Mouse (Mus musculus) urinary bladder, postnatal 36 days (tissue): ENCODE data around the gene Efemp2.
"Not testable (repeated sequence)": the region's sequence is repeated elsewhere in the genome, so short reads cannot be mapped to it uniquely, and the experiment has no call there.

ENCODE experiments used
- DNase-seq, 2 experiments: peaks; one replicate each; pipeline ENCODE4 v3.0.0; 2022; ENCODE audit warnings: low spot score in 2 of 2, mixed read lengths in 1 of 2

Gene Efemp2

GRCm38 (mm10) chr19:5477004-5477667 lies 3.4 kb downstream of the Efemp2 start:
- DNase-seq = no peak

DNA sequence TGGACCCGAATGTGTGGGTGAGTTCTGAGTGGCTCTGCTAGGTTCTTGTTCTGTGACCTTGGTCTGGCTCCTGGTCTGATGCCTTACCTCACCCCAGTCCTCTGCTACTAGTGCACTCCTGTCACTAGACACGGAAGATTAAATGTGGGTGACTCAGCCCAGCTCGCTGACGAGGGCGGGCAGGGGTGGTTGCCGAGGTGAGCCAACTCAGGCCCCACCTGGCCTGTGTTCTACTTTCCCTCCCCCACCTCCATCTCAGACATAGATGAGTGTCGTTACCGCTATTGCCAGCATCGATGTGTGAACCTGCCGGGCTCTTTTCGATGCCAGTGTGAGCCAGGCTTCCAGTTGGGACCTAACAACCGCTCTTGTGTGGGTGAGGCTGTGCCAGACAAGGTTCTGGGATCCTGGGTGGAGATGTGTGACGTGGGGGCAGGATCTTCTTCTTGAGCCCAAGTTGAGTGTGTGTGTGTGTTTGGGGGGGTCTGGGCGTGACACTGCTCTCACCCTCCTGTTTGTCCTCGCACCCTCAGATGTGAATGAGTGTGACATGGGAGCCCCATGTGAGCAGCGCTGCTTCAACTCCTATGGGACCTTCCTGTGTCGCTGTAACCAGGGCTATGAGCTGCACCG lies 4.0 kb downstream of the Efemp2 start:
- no peak for DNase-seq

DNA sequence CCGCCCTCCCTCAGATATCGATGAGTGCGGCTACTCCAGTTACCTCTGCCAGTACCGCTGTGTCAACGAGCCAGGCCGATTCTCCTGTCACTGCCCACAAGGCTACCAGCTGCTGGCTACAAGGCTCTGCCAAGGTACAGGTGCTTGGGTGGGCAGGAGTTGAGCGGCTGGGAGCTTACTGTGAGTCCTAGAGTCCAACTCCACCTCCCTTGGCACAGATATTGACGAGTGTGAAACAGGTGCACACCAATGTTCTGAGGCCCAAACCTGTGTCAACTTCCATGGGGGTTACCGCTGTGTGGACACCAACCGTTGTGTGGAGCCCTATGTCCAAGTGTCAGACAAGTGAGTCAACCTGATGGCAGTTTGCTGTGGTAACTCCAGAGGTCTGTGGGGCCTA lies 6.3 kb downstream of the Efemp2 start:
- DNase-seq = no peak

GRCm38 (mm10) chr19:5481398-5481797 lies 7.6 kb downstream of the Efemp2 start:
- no peak for DNase-seq

- DNase-seq = no peak
These were observed 9.9 kb downstream of the Efemp2 start for GRCm38 (mm10) chr19:5483386-5484359.

GRCm38 (mm10) chr19:5484496-5484895 lies 10.7 kb downstream of the Efemp2 start:
- DNase-seq = no peak

DNA sequence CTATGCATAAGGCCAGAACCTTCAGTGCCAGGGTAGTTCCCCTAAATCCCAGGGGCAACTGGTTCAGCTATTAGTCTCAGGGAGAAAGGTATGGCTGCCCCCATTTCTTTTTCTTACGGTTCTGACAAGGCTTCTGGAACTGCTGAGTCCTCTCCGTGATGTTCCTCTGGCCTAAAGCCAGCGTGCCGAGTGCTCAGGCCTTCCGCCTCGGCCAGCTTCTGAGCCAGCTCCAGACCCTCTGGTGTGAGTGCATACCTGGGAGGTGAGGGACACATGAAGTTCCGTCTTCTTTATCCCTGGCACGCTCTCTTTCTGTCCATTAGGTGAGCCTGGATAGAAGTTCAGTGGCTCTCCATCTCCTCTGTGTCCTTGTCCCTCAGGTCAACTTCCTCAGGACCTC lies 11.6 kb downstream of the Efemp2 start:
- no peak for DNase-seq

- DNase-seq = no peak
These were observed 12.1 kb downstream of the Efemp2 start for GRCm38 (mm10) chr19:5485821-5486220.

GRCm38 (mm10) chr19:5486286-5486685 lies 12.5 kb downstream of the Efemp2 start:
- DNase-seq = no peak

- no peak for DNase-seq
These were observed 13.0 kb downstream of the Efemp2 start for GRCm38 (mm10) chr19:5486771-5487170.

DNA sequence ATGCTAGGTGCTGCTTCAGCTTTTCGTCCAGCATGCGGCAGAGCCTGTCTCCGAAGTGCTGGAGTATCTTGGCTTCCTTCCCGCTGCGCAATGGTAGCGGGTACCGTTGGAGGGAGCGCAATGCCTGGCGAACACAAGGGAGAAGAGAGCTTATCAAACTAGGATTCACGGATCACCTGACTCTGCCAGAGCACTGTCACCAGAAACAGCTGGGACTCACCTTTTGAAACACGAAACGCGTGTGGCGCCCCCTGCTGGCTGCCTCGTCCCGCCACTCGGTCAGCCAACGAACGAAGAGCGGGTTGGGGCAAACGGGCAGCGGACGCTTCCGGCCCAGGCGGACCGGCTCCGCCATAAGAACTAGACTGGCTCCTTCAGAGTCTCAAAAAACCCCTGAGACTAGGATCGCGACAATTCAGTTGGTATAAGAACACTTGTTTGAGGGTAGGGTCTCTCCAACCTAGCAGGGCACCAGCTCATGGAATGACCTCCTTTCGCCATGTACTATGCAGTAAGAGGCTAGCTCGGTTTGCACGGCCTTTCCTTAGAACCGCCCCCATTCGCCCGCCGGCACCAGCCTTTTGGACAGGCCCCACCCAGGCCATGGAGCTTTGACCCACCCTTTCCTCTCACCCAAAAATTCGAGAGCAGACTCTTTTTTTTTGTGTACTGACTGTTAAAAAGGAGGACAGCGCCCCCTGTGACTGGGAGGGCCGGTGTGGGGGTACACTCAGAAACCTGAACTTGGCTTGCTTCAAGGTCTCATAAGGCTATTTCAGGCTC lies 14.2 kb downstream of the Efemp2 start, which contains the start of gene Mus81:
TSS of gene Mus81 (minus strand) at position 635 of the 783 bp plus-strand sequence.
- peak; percentile 94 to 96 for DNase-seq

- DNase-seq = peak; percentile 97 to 98
These were observed 15.3 kb downstream of the Efemp2 start for GRCm38 (mm10) chr19:5488878-5489571.

DNA sequence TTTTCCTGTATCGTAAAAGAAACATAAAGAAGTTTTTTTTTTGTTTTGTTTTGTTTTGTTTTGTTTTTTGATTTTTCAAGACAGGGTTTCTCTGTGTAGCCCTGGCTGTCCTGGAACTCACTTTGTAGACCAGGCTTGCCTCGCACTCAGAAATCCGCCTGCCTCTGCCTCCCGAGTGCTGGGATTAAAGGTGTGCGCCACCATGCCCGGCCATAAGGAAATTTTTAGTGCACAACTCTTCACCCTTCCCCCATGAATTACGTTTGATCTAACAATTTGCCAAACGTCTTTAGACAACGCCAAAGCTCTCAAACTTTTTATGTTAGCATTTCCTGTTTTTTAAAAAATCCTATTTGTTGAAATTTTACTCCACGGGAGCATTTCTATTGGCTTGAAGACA lies 16.0 kb downstream of the Efemp2 start:
- DNase-seq = not testable (repeated sequence)

- DNase-seq = peak; percentile 91 to 95
These were observed 16.7 kb downstream of the Efemp2 start, which contains the start of gene Cfl1 for GRCm38 (mm10) chr19:5490313-5490897. TSS of gene Cfl1 (plus strand) at chr19:5490455.

DNA sequence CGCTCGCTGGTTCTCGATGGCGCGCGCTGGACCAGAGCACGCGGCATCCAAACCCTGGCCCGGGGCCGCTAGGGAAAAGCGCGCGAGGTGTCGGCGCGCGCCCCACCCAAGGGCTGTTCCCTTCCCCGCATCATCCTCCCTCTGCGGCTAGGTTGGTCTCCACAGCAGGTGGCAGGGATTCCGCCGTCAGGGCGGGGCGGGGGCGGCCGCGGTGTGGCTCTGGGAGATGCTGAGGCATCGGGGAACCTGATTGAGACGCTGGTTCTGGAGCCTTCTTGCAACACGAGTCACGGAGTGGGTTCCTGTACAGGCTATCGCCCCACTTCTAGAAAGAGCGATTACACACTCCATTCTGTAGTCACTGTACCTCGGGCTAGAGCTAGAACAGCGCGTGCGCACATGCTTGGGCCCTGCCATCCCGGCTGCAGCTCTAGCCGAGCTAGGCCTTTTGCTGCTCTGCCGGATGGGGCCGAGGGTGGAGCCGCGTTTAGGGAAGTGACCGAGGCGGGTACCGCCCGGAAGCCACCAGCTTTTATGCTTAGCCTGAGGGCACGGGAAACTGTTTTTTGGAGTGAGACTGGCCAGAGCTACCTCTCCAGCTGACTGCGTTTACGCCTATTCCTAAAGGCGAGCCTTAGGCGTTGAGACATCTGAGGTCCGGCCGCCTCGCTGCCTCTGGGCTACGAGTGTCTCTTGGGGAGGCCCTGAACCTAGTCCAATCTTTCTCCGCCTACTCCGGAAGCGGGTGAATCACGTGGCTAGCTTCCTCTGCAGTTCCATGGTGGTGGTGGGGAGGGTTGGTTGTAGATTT lies 17.3 kb downstream of the Efemp2 start:
- peak; percentile 79 to 85 for DNase-seq

DNA sequence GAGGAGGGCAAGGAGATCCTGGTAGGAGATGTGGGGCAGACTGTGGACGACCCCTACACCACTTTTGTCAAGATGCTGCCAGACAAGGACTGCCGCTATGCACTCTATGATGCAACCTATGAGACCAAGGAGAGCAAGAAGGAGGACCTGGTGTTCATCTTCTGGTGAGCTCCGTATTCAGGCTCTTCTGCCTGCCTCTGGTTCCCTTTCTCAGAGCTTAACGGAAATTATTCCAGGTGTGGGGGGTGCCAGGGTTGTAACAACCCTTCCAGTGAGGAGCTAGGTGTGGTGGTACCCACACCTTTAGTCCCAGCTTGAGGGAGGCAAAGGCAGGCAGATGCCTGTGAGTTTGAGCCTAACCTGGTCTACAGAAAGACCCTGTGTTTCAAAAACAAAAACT lies 18.9 kb downstream of the Efemp2 start:
- DNase-seq = no peak

GRCm38 (mm10) chr19:5493301-5493721 lies 19.6 kb downstream of the Efemp2 start:
- DNase-seq = not testable (repeated sequence)

DNA sequence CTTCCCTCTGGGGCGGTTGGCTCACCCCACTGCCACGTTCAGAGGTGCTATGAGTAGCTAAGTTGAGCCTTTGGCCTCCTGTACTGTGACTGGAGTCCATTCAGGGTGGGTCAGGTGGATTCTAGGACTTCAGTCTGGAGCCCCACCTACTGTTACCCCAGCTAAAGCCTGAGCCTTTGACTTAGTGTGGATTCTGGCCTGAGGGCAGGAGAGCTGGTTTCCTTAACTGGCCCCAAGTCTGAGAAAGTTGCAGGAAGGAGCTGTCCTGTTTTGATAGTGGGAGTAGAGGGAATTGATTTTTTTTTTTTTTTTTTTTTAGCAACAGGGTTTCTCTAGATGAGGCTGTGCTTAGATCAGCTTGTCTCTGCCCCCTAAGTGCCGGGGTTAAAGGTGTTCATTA lies 20.6 kb downstream of the Efemp2 start:
- no peak for DNase-seq

DNA sequence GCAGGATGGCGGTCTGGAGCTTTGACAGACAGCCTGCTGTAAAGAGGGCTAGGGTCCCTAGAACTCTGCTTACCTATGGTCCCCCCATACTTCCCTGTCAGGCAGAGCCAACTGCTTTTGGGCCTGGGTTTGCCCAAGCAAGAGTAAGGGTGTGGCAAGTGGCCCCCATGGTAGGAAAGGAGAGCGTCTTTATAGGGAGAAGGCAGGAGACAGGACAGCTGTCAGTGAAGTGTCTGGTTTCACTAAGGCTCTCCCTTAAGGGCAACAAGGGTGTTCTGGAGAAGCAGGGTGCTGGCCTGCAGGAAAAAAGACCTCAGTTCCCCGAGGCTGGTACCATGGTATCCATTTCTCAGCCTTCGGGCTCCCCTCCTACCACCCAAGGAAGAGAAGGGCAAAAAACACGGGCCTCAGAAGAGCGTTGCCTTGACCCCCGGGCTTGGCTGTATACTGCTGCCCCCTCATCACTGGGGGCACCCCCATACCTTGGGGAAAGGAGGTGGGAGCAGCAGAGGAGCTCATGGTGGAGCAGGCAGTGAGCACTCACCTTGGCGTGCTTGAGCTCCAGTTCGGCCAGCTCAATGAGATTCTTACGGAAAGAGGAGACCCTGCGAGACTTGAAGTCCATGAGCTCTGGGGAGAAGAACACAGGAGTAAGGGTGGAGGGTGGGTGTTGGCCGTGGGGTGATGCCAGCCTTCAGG lies 21.7 kb downstream of the Efemp2 start:
- no peak for DNase-seq
